In genomic region chr13:91421387-91421949, GRCm38 (mm10) we compare ENCODE assay signal across 8 mouse cellular contexts. TPM values are rescaled to one million over a fixed set of nuclear protein-coding genes. Genes with fewer than 3 reads are reported as not detected.
A peak's percentile ranks its signal among the peaks of the same experiment; 100 is the strongest.
DNase-seq lines count a peak whose midpoint lies in the region; ATAC-seq and TF ChIP-seq lines count a peak whose summit lies in the region.

No protein-coding gene starts in this region.

- H3K9me3 ChIP-seq in MEL (replicated peaks; ENCODE audit: insufficient read depth, low read length), result no peaks in the 10 kb centered on the region
- H3K9me3 ChIP-seq in forebrain, embryonic 15.5 days, result no peaks in the 10 kb centered on the region

- H3K27ac ChIP-seq in MEL (ENCODE audit: control insufficient read depth, low read depth, low read length), result peak overlapping the region; percentile 45
- no peak overlapping the region for H3K27ac ChIP-seq in forebrain, embryonic 15.5 days (replicated peaks)

- intact Hi-C loops in left cerebral cortex, postnatal 4 days (cut with DNase I), result no loop called here

- peak; percentile 70 to 86 for TF ChIP-seq EP300 in MEL (IDR thresholded peaks at IDR 0.05; ENCODE audit: low read depth in 1 of 2, low read length in 2 of 2)

- TF ChIP-seq RAD21 in MEL (IDR thresholded peaks at IDR 0.05; ENCODE audit: low read depth, low read length), result no peak; the same call in 1 of the 2 replicates

- peak overlapping the region; percentile 31 for H3K9ac ChIP-seq in MEL (ENCODE audit: control insufficient read depth, low read depth, low read length, poor library complexity, severe bottlenecking)
- no peak overlapping the region for H3K9ac ChIP-seq in forebrain, embryonic 15.5 days (replicated peaks)

- peak; percentile 84 for DNase-seq in MEL (ENCODE audit: low read depth, low spot score)
- DNase-seq in adrenal gland, postnatal 36 days, result peak; percentile 71 to 82
- DNase-seq in left cerebral cortex, postnatal 4 days, result peak; percentile 36
- peak; percentile 11 for DNase-seq in spleen, adult 12 weeks (ENCODE audit: low spot score)
- no peak for DNase-seq in thymus, adult 18-20 months

- peaks cover 0 to 23% of the 10 kb centered on the region in 2 experiments; a peak in 2 of 4 replicates for H3K36me3 ChIP-seq in MEL (ENCODE audit: control insufficient read depth in 1 of 2, insufficient read depth in 2 of 2, low read length in 2 of 2)
- H3K36me3 ChIP-seq in forebrain, embryonic 15.5 days, result no peaks in the 10 kb centered on the region

- H3K4me2 ChIP-seq in forebrain, embryonic 15.5 days (replicated peaks), result no peak overlapping the region

- no peaks in the 10 kb centered on the region for H3K27me3 ChIP-seq in MEL (ENCODE audit: control insufficient read depth in 1 of 2, insufficient read depth in 2 of 2, low read length in 2 of 2)
- H3K27me3 ChIP-seq in forebrain, embryonic 15.5 days, result no peaks in the 10 kb centered on the region

- H3K4me1 ChIP-seq in MEL (ENCODE audit: control insufficient read depth in 1 of 2, insufficient read depth in 2 of 2, low read length in 2 of 2), result peaks cover 19 to 20% of the 10 kb centered on the region in 2 experiments
- H3K4me1 ChIP-seq in forebrain, embryonic 15.5 days, result peaks cover 22% of the 10 kb centered on the region

- no peak for TF ChIP-seq POLR2A in MEL (IDR thresholded peaks at IDR 0.05; ENCODE audit: control insufficient read depth in 1 of 2, insufficient read depth in 1 of 2, low read depth in 1 of 2, low read length in 2 of 2, poor library complexity in 1 of 2)

- WGBS in forebrain, embryonic 15.5 days, result 21% methylated on average over 9 of the region's 9 CpGs

- H3K79me2 ChIP-seq in MEL (ENCODE audit: control insufficient read depth, insufficient read depth, low read length, poor library complexity), result no peaks in the 10 kb centered on the region

- TF ChIP-seq CTCF in MEL (IDR thresholded peaks at IDR 0.05 in 2 of 3, conservative IDR thresholded peaks at IDR 0.05 in 1 of 3; ENCODE audit: control insufficient read depth in 1 of 3, insufficient read depth in 1 of 3, low read depth in 2 of 3, low read length in 3 of 3, poor library complexity in 1 of 3, severe bottlenecking in 1 of 3), result no peak

- H3K4me3 ChIP-seq in MEL (ENCODE audit: control insufficient read depth in 1 of 2, insufficient read depth in 1 of 2, low read depth in 2 of 2, low read length in 2 of 2), result peak overlapping the region; percentile 4 to 25; a peak in 3 of 4 replicates
- H3K4me3 ChIP-seq in forebrain, embryonic 15.5 days, result no peak overlapping the region

- peak; percentile 48; the same call in 1 of the 2 replicates for ATAC-seq in forebrain, embryonic 15.5 days (replicated peaks)
- ATAC-seq in hematopoietic stem cell, adult 5-6 weeks (replicated peaks in 1 of 2; ENCODE audit: insufficient read depth in 1 of 2, low FRiP score in 2 of 2, low TSS enrichment in 1 of 2, low read depth in 1 of 2, poor library complexity in 2 of 2, severe bottlenecking in 2 of 2), result peak; percentile 65 to 79
- peak; percentile 90 for ATAC-seq in megakaryocyte-erythroid progenitor cell, adult 5-6 weeks (replicated peaks; ENCODE audit: low FRiP score, low TSS enrichment, poor library complexity, severe bottlenecking)

TF ChIP-seq in MEL, 35 proteins besides CTCF, POLR2A, EP300 and RAD21:
- TF ChIP-seq TAL1 (IDR thresholded peaks at IDR 0.05; ENCODE audit: low read length), result peak; percentile 56
- TF ChIP-seq TBP (IDR thresholded peaks at IDR 0.05; ENCODE audit: low read depth, low read length), result no peak
- no peak for TF ChIP-seq ELF1 (IDR thresholded peaks at IDR 0.05; ENCODE audit: low read depth, low read length)
- no peak for TF ChIP-seq JUND (IDR thresholded peaks at IDR 0.05; ENCODE audit: low read depth, low read length)
- TF ChIP-seq NELFE (IDR thresholded peaks at IDR 0.05; ENCODE audit: low read depth, low read length), result no peak
- no peak for TF ChIP-seq MEF2A (IDR thresholded peaks at IDR 0.05; ENCODE audit: extremely low read depth, insufficient replicate concordance, low read depth, low read length, poor library complexity, severe bottlenecking)
- TF ChIP-seq TCF12 (IDR thresholded peaks at IDR 0.05; ENCODE audit: low read depth, low read length), result peak; percentile 81
- no peak for TF ChIP-seq USF1 (IDR thresholded peaks at IDR 0.05; ENCODE audit: low read depth, low read length)
- TF ChIP-seq ZC3H11A (IDR thresholded peaks at IDR 0.05; ENCODE audit: low read depth, low read length), result no peak
- no peak for TF ChIP-seq MAX (IDR thresholded peaks at IDR 0.05; ENCODE audit: low read length)
- no peak for TF ChIP-seq UBTF (IDR thresholded peaks at IDR 0.05; ENCODE audit: borderline replicate concordance, insufficient read depth, low read depth, low read length)
- TF ChIP-seq NRF1 (IDR thresholded peaks at IDR 0.05; ENCODE audit: insufficient read depth, low read depth, low read length, poor library complexity, severe bottlenecking), result no peak
- no peak for TF ChIP-seq CHD1 (IDR thresholded peaks at IDR 0.05; ENCODE audit: low read depth, low read length)
- TF ChIP-seq USF2 (IDR thresholded peaks at IDR 0.05; ENCODE audit: borderline replicate concordance in 1 of 2, insufficient read depth in 1 of 2, low read depth in 1 of 2, low read length in 2 of 2), result no peak
- TF ChIP-seq BHLHE40 (IDR thresholded peaks at IDR 0.05; ENCODE audit: borderline replicate concordance, low read depth, low read length), result 0 out of 2 replicates have a peak, but pooled peaks have one; percentile 19
- no peak for TF ChIP-seq POLR2AphosphoS2 (IDR thresholded peaks at IDR 0.05; ENCODE audit: low read length)
- TF ChIP-seq GATA1 (IDR thresholded peaks at IDR 0.05; ENCODE audit: low read depth, low read length), result peak; percentile 74; the same call in 1 of the 2 replicates
- TF ChIP-seq RCOR1 (IDR thresholded peaks at IDR 0.05; ENCODE audit: low read depth, low read length), result 0 out of 2 replicates have a peak, but pooled peaks have one; percentile 33
- peak; percentile 96 for TF ChIP-seq SIN3A (IDR thresholded peaks at IDR 0.05; ENCODE audit: low read length)
- TF ChIP-seq ZNF384 (IDR thresholded peaks at IDR 0.05; ENCODE audit: low read depth, low read length), result no peak
- no peak for TF ChIP-seq MYC (IDR thresholded peaks at IDR 0.05; ENCODE audit: low read depth, low read length)
- peak; percentile 88 for TF ChIP-seq ETS1 (IDR thresholded peaks at IDR 0.05; ENCODE audit: low read depth, low read length)
- TF ChIP-seq KAT2A (conservative IDR thresholded peaks at IDR 0.05; ENCODE audit: low read depth, low read length), result 0 out of 2 replicates have a peak, but pooled peaks have one; percentile 27
- TF ChIP-seq GABPA (IDR thresholded peaks at IDR 0.05; ENCODE audit: low read depth, low read length), result no peak
- peak; percentile 29 for TF ChIP-seq SMC3 (IDR thresholded peaks at IDR 0.05; ENCODE audit: low read depth, low read length)
- TF ChIP-seq POLR2AphosphoS5 (IDR thresholded peaks at IDR 0.05; ENCODE audit: borderline replicate concordance, low read depth, low read length), result no peak
- no peak for TF ChIP-seq MXI1 (IDR thresholded peaks at IDR 0.05; ENCODE audit: low read depth, low read length)
- no peak for TF ChIP-seq MYB (IDR thresholded peaks at IDR 0.05; ENCODE audit: low read depth, low read length)
- TF ChIP-seq MAZ (IDR thresholded peaks at IDR 0.05; ENCODE audit: low read depth, low read length), result no peak
- TF ChIP-seq E2F4 (IDR thresholded peaks at IDR 0.05; ENCODE audit: borderline replicate concordance, low read depth, low read length), result no peak
- no peak for TF ChIP-seq MAFK (IDR thresholded peaks at IDR 0.05; ENCODE audit: borderline replicate concordance, low read depth, low read length)
- no peak for TF ChIP-seq CHD2 (IDR thresholded peaks at IDR 0.05; ENCODE audit: low read length)
- TF ChIP-seq HCFC1 (IDR thresholded peaks at IDR 0.05; ENCODE audit: low read depth, low read length), result 0 out of 2 replicates have a peak, but pooled peaks have one; percentile 26
- no peak; the same call in 1 of the 2 replicates for TF ChIP-seq ZKSCAN1 (IDR thresholded peaks at IDR 0.05; ENCODE audit: low read depth, low read length)
- TF ChIP-seq ZMIZ1 (IDR thresholded peaks at IDR 0.05; ENCODE audit: low read depth, low read length), result no peak

RNA-seq across cellular contexts. Expression of gene Ssbp2, which starts 38.6 kb away (rescaled TPM):
- 12.6 and 14.3 TPM in 2 replicates for total RNA-seq in MEL (2012; rRNA removed)
- 10 to 100 TPM in 1 of 2 experiments, not detected in 1; 38.4 TPM for polyA plus RNA-seq in MEL (2012; ENCODE audit: insufficient read depth in 1 of 2, insufficient read length in 2 of 2, low read depth in 1 of 2, low replicate concordance in 2 of 2, missing spikeins in 1 of 2)
- 10 to 100 TPM; 26.4 to 30.4 TPM for total RNA-seq in adrenal gland, postnatal 36 days (2021)
- 281 and 308 TPM in 2 replicates for polyA plus RNA-seq in forebrain, embryonic 15.5 days (2015; fragmentation: Nextera tagmentation; extraction: Ambion mirVana)
- 108 and 117 TPM in 2 replicates for total RNA-seq in hematopoietic stem cell, adult 5-6 weeks (2017)
- total RNA-seq in left cerebral cortex, postnatal 4 days (2021), result 100 to 1,000 TPM; 268 to 332 TPM
- total RNA-seq in megakaryocyte-erythroid progenitor cell, adult 5-6 weeks (2014; fragmentation: Nextera tagmentation), result 92.6 and 94.0 TPM in 2 replicates
- 42.8 and 75.8 TPM in 2 replicates for total RNA-seq in megakaryocyte-erythroid progenitor cell, adult 5-6 weeks (2017)

Comparison
In these comparisons a context has a peak if more than half of its experiments do, and no peak if none do; other contexts are left out.
1. DNase-seq: peak in MEL (single experiment), adrenal gland, postnatal 36 days (2 of 2), left cerebral cortex, postnatal 4 days (single experiment) and spleen, adult 12 weeks (single experiment); none in thymus, adult 18-20 months (0 of 2).
2. Peak in every context shown above with its lines, with median percentiles within 50 percentile points of each other: ATAC-seq.